Mouse (Mus musculus) spleen, postnatal 0 days (tissue): Measurements from ENCODE around the gene Sp100. TPM values are rescaled to one million over a fixed set of nuclear protein-coding genes. Genes with fewer than 3 reads are reported as not detected.

ENCODE experiments used
- polyA plus RNA-seq: library from polyadenylated mRNA; unstranded; fragments of >200 nt; fragmentation: Nextera tagmentation; extraction: Ambion mirVana; gene quantifications from 2 replicates; pipeline ENCODE4 v1.2.1, GENCODE M21; 2015

The Sp100 gene
- 18.7 and 24.7 TPM in 2 replicates for polyA plus RNA-seq

GRCm38 (mm10) chr1:85649881-85650280 lies at the start of gene Sp100:
Sp100 (plus strand) TSS chr1:85649988.

GRCm38 (mm10) chr1:85600078-85600477 lies 49.7 kb upstream of the Sp100 start, which contains the start of gene Sp140:
Sp140 (plus strand) TSS chr1:85600378.

Other genes starting within 250 kb of the Sp100 start
- not detected in 2 replicates for gene G530012D18Rik, start 74.3 kb upstream of the Sp100 start, polyA plus RNA-seq
- gene Sp110, start 51.2 kb upstream of the Sp100 start, polyA plus RNA-seq, result 19.8 and 28.8 TPM in 2 replicates
- gene Sp140, start 49.6 kb upstream of the Sp100 start, polyA plus RNA-seq, result 15.0 and 17.0 TPM in 2 replicates
- 9.0 and 11.9 TPM in 2 replicates for gene A630001G21Rik, start 128.7 kb downstream of the Sp100 start, polyA plus RNA-seq
- 20.7 and 23.5 TPM in 2 replicates for gene Cab39, start 143.5 kb downstream of the Sp100 start, polyA plus RNA-seq
- gene Itm2c, start 244.3 kb downstream of the Sp100 start, polyA plus RNA-seq, result 63.4 and 90.7 TPM in 2 replicates